Mouse (Mus musculus) lung, embryonic 16.5 days (tissue): Measurements from ENCODE around the gene Gm13199. TPM values are rescaled to one million over a fixed set of nuclear protein-coding genes. Genes with fewer than 3 reads are reported as not detected.

Experiments used
- ATAC-seq: fragments of 200-750 bp; cut with Nextera tagmentation; 2 replicates; pipeline ENCODE4 v1.8.0; 2017; ENCODE audit warnings: low read depth, mild to moderate bottlenecking, moderate library complexity
- H3K27ac ChIP-seq: fragments of 300-500 bp; sonication (generic); 2 replicates; pipeline ENCODE4 v1.5.1; 2014; ENCODE audit warnings: mild to moderate bottlenecking, control low read depth, low read length
- H3K27me3 ChIP-seq: fragments of 300-500 bp; sonication (generic); 2 replicates; pipeline ENCODE4 v1.6.1; 2014; ENCODE audit warnings: low read depth, low read length, mixed read lengths; ENCODE audit not compliant: control insufficient read depth, insufficient read depth
- H3K36me3 ChIP-seq: fragments of 300-500 bp; sonication (generic); 2 replicates; pipeline ENCODE4 v1.6.1; 2014; ENCODE audit warnings: low read length; ENCODE audit not compliant: control insufficient read depth, insufficient read depth
- H3K4me1 ChIP-seq: fragments of 300-500 bp; sonication (generic); replicated peaks from 2 replicates; pipeline ENCODE4 v1.6.1; 2014; ENCODE audit warnings: low read length, mixed read lengths; ENCODE audit not compliant: control insufficient read depth, insufficient read depth
- H3K4me2 ChIP-seq: fragments of 300-500 bp; sonication (generic); 2 replicates; pipeline ENCODE4 v1.6.1; 2014; ENCODE audit warnings: low read depth, low read length, control low read depth
- H3K4me3 ChIP-seq: fragments of 300-500 bp; sonication (generic); 2 replicates; pipeline ENCODE4 v1.5.1; 2014; ENCODE audit warnings: mild to moderate bottlenecking, low read length, control low read depth
- H3K9ac ChIP-seq: fragments of 300-500 bp; sonication (generic); 2 replicates; pipeline ENCODE4 v1.6.1; 2014; ENCODE audit warnings: low read length, control low read depth
- H3K9me3 ChIP-seq: fragments of 300-500 bp; sonication (generic); 2 replicates; pipeline ENCODE4 v1.6.1; 2016; ENCODE audit warnings: low read length; ENCODE audit not compliant: control insufficient read depth
- WGBS: fragments of 180-500 bp; shearing (Covaris S2); extraction: QIAGEN DNeasy Blood & Tissue Kit; methylation state at CpG from one replicate; pipeline ENCODE4 v1.1.7; 2014; 5-methylcytosine and 5-hydroxymethylcytosine counted together
- polyA plus RNA-seq: library from polyadenylated mRNA; unstranded; fragments of >200 nt; fragmentation: Nextera tagmentation; extraction: Ambion mirVana; gene quantifications from 2 replicates; pipeline ENCODE4 v1.2.1, GENCODE M21; 2015

Gm13199 gene
- polyA plus RNA-seq, 1 experiment from 2014 or later: 1.1 TPM

- 84% methylated on average over 3 of the region's 3 CpGs for WGBS
- Histone ChIP-seq H3K27me3 (no peaks in the 10 kb centered on the region), H3K9me3 (no peaks in the 10 kb centered on the region), H3K36me3 (peaks cover 39% of the 10 kb centered on the region), H3K4me2 (no peak overlapping the region), H3K9ac (no peak overlapping the region), H3K4me3 (no peak overlapping the region), H3K27ac (no peak overlapping the region), H3K4me1 (no peaks in the 10 kb centered on the region)
- no peak for ATAC-seq
These were observed 14.7 kb upstream of the Gm13199 start for GRCm38 (mm10) chr2:5877446-5877845.

- Histone ChIP-seq H3K27me3 (no peaks in the 10 kb centered on the region), H3K4me3 (no peak overlapping the region), H3K4me2 (no peak overlapping the region), H3K36me3 (peaks cover 42% of the 10 kb centered on the region), H3K4me1 (no peaks in the 10 kb centered on the region), H3K9ac (no peak overlapping the region), H3K9me3 (no peaks in the 10 kb centered on the region), H3K27ac (no peak overlapping the region)
- WGBS: 89% methylated on average over 5 of the region's 5 CpGs
- ATAC-seq: no peak
These were observed 7.0 kb upstream of the Gm13199 start for GRCm38 (mm10) chr2:5869746-5870145.

- no peak overlapping the region for H3K9ac ChIP-seq
- no peak overlapping the region for H3K4me2 ChIP-seq
- no peak overlapping the region for H3K27ac ChIP-seq
- 76% methylated on average over 2 of the region's 2 CpGs for WGBS
- H3K4me1 ChIP-seq: no peaks in the 10 kb centered on the region
- H3K4me3 ChIP-seq: no peak overlapping the region
- ATAC-seq: no peak
- H3K27me3 ChIP-seq: no peaks in the 10 kb centered on the region
- peaks cover 30% of the 10 kb centered on the region for H3K36me3 ChIP-seq
- no peaks in the 10 kb centered on the region for H3K9me3 ChIP-seq
These were observed 4.9 kb upstream of the Gm13199 start for GRCm38 (mm10) chr2:5867681-5868080.

GRCm38 (mm10) chr2:5851866-5852265 is 10.9 kb downstream of the Gm13199 start:
- Histone ChIP-seq H3K9ac (no peak overlapping the region), H3K4me2 (no peak overlapping the region), H3K27me3 (no peaks in the 10 kb centered on the region), H3K36me3 (peaks cover 3% of the 10 kb centered on the region), H3K4me3 (no peak overlapping the region), H3K9me3 (no peaks in the 10 kb centered on the region), H3K4me1 (no peaks in the 10 kb centered on the region; the same call in 1 of the 2 replicates), H3K27ac (no peak overlapping the region)
- ATAC-seq: no peak
- WGBS: 78% methylated on average over 5 of the region's 5 CpGs

- no peak for ATAC-seq
- Histone ChIP-seq H3K9ac (no peak overlapping the region), H3K4me2 (no peak overlapping the region), H3K9me3 (no peaks in the 10 kb centered on the region), H3K4me1 (peaks cover 4% of the 10 kb centered on the region), H3K36me3 (peaks cover 3% of the 10 kb centered on the region), H3K4me3 (no peak overlapping the region), H3K27me3 (no peaks in the 10 kb centered on the region), H3K27ac (no peak overlapping the region)
- 87% methylated on average over 9 of the region's 9 CpGs for WGBS
These were observed 11.6 kb downstream of the Gm13199 start for GRCm38 (mm10) chr2:5851116-5851515.

GRCm38 (mm10) chr2:5845826-5846225 is 16.9 kb downstream of the Gm13199 start:
- 13% methylated on average over 4 of the region's 4 CpGs for WGBS
- H3K4me2 ChIP-seq: peak overlapping the region; percentile 63
- H3K9ac ChIP-seq: peak overlapping the region; percentile 87
- peak overlapping the region; percentile 74 for H3K4me3 ChIP-seq
- H3K4me1 ChIP-seq: peaks cover 7% of the 10 kb centered on the region
- no peaks in the 10 kb centered on the region for H3K9me3 ChIP-seq
- H3K27ac ChIP-seq: no peak overlapping the region
- peaks cover 7% of the 10 kb centered on the region for H3K36me3 ChIP-seq
- no peak for ATAC-seq
- H3K27me3 ChIP-seq: no peaks in the 10 kb centered on the region

- Histone ChIP-seq H3K4me2 (peak within 1 kb of the TSS; percentile 63), H3K9ac (peak within 1 kb of the TSS; percentile 87), H3K27ac (peak within 1 kb of the TSS; percentile 85), H3K27me3 (no peaks in the 10 kb centered on the region), H3K9me3 (no peaks in the 10 kb centered on the region), H3K36me3 (peaks cover 15% of the 10 kb centered on the region), H3K4me1 (peaks cover 7% of the 10 kb centered on the region), H3K4me3 (peak within 1 kb of the TSS; percentile 74)
- ATAC-seq: peak; percentile 96
- WGBS: under 1% methylated on average over 53 of the region's 53 CpGs
These were observed 17.7 kb downstream of the Gm13199 start, which contains the start of the genes Nudt5 and Cdc123 for GRCm38 (mm10) chr2:5844873-5845631. TSS of gene Nudt5 (plus strand) at chr2:5845019. TSS of gene Cdc123 (minus strand) at chr2:5845164.

GRCm38 (mm10) chr2:5844181-5844872 is 18.4 kb downstream of the Gm13199 start:
- no peaks in the 10 kb centered on the region for H3K9me3 ChIP-seq
- WGBS: 3% methylated on average over 23 of the region's 23 CpGs
- peak overlapping the region; percentile 74 for H3K4me3 ChIP-seq
- H3K27me3 ChIP-seq: no peaks in the 10 kb centered on the region
- peak; percentile 46 for ATAC-seq
- H3K27ac ChIP-seq: peak overlapping the region; percentile 85
- H3K4me1 ChIP-seq: peaks cover 7% of the 10 kb centered on the region
- H3K36me3 ChIP-seq: peaks cover 22% of the 10 kb centered on the region
- peak overlapping the region; percentile 56 for H3K4me2 ChIP-seq
- peak overlapping the region; percentile 87 for H3K9ac ChIP-seq

GRCm38 (mm10) chr2:5840815-5841214 is 21.9 kb downstream of the Gm13199 start:
- Histone ChIP-seq H3K9me3 (no peaks in the 10 kb centered on the region), H3K36me3 (peaks cover 39% of the 10 kb centered on the region), H3K4me3 (no peak overlapping the region), H3K4me2 (no peak overlapping the region), H3K27me3 (no peaks in the 10 kb centered on the region), H3K27ac (no peak overlapping the region), H3K4me1 (peaks cover 2% of the 10 kb centered on the region; the same call in 1 of the 2 replicates), H3K9ac (no peak overlapping the region)
- ATAC-seq: no peak
- WGBS: 93% methylated on average over 11 of the region's 11 CpGs
